Mouse (Mus musculus) lung, postnatal 36 days (tissue): ENCODE measurements around the gene Palld.

ENCODE experiments used
- DNase-seq: peaks from one replicate; pipeline ENCODE4 v3.0.0; 2022; ENCODE audit warnings: mixed read lengths

Palld gene

GRCm38 (mm10) chr8:61623485-61624417, 278.7 kb downstream of the Palld start:
- DNase-seq, result no peak

DNA sequence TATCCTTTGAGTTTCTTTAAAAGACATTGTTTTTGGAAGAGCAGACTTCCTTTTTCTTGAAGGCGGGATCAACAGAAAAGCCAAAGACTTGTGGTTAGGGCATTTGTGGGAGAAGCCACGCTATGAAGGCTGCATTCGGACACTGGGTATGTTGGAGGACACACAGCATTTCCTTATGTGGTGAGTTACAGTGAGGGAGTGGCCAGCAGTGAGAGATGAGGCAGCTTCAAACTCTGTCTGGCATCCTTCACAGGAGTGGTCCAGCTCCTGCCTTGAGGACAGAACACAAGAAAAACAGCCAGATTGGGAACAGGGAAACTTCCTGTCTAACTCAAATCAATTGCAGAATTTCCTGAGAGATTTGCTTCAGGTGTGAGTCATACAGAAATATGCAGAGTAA, 281.2 kb downstream of the Palld start:
- DNase-seq, result no peak

DNA sequence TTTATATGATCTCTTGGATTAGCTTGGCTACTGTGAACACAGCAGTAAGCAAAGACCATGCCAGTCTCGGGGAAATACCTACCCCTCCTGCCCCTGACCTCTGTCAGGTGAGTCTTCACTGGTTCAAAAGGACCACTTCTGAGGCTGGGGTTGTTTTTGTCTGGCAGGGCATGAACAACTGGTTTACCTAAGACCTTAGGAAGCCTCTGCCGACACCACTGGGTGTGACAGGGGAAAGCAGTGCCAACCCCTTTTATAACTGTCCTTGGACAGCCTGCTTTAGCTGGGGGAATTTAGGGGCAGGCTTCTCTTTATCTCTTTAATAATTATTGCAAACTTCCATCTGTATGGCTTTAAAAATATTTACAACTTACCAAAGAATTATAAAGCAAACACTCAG, 284.8 kb downstream of the Palld start:
- no peak for DNase-seq

GRCm38 (mm10) chr8:61617049-61617448, 285.4 kb downstream of the Palld start:
- no peak for DNase-seq

- DNase-seq, result peak; percentile 19
Observed at GRCm38 (mm10) chr8:61615711-61616697, 286.5 kb downstream of the Palld start.

DNA sequence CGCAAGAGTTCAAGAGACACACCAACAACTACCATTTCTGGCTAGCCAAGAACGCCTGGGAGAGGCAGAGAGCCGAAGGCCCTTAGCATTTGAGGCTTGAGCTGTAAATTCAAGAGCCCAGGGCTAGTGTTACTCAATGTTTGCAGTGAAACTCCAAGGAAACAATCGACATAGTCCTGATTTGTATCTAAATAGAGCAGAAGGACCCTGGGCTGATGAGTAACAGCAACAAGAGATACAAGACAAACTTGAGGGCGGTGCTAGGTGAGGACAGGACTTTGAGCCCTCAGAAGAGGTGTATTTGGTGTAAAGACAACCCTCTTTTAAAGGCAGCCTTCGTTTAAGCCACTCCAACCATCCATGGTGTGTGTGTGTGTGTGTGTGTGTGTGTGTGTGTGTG, 290.7 kb downstream of the Palld start:
- no peak for DNase-seq

DNA sequence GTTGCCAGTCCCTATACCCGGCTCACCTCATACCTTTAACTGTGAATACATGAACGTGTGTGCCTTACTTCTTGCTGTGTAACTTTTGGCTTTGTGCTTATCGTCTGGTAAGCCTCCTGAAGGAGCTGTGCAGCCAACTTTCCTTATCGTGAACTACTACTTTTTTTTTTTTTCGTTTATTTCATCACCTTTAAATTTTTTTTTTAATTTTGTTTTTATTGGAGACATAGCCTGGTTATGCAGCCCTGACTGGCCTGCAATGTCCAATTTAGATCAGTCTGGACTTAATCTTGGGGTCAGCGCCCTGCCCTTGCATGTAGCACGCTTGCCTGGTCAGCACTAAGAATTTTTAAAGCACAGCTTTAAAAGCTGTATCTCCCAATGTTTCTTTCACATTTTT, 291.4 kb downstream of the Palld start:
- no peak for DNase-seq

GRCm38 (mm10) chr8:61610546-61610945, 291.9 kb downstream of the Palld start:
- DNase-seq, result peak; percentile 45

GRCm38 (mm10) chr8:61607463-61607813, 295.1 kb downstream of the Palld start:
- no peak for DNase-seq

DNA sequence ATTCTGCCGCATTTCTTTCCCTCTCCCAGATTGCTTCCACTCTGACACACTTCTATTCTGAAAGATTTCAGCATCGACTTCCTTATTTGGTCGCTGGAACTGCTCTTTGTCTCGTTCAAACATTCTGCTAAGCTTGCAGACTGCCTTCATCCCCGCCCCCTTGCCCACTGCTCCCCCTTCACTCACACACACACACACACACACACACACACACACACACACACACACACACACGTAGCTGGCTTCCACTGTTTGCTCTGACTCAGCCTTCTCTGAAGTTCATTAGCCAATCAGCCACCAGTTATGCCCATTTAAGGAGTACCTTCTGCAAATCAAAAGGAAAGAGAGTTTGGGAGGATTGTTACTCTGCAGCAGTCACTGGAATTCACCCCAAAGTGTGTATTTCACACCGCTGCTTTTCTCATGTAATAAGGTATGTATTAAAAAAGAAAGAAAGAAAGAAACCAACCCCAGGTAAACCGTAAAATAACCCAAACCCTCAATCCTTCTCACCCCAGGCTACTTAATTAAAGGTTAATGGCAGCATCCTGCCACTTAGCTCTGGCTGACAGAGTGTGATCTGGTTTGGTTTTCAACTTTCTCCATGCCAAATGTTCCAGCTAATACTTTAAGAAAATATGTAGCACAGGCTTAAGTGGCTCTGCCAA, 295.6 kb downstream of the Palld start:
- DNase-seq, result peak; percentile 91

DNA sequence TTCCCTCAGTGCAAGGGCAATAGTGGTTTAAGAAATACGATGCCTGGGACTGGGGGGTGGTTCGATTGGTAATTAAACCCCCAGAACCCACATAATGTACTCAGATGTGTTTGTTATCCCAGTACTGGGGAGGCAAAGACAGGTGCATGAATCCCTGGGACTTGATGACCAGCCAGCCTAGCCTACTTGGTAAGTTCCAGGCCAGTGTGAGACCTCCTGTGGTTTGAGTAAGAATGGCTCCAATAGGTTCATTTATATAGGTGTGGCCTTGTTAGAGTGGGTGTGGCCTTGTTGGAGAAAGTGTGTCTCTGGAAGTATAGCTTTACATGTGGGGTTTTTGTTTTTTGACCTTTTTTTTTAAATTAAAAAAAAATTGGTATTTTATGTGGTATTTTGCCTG, 297.6 kb downstream of the Palld start:
- no peak for DNase-seq

DNA sequence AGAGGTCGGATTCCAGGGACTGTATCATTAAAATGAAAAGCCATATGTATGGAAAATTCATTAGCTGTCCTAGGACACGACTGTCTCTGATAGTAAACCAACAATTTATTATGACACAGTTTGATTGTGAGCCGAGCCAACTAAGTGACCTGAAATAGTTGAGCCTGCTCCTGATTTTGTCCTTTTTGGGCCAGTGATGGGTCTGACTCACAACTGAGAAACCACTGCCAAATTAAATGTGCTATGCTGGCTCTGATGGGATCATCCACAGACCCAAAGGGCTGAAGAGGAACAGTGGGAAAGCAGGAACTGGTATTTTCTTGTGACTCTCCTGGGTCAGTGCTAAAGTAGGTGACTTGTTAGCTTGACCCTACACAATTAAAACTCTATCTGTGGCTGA, 305.6 kb downstream of the Palld start:
- DNase-seq, result peak; percentile 14

- DNase-seq, result no peak
Observed at GRCm38 (mm10) chr8:61591446-61591845, 311.0 kb downstream of the Palld start.

DNA sequence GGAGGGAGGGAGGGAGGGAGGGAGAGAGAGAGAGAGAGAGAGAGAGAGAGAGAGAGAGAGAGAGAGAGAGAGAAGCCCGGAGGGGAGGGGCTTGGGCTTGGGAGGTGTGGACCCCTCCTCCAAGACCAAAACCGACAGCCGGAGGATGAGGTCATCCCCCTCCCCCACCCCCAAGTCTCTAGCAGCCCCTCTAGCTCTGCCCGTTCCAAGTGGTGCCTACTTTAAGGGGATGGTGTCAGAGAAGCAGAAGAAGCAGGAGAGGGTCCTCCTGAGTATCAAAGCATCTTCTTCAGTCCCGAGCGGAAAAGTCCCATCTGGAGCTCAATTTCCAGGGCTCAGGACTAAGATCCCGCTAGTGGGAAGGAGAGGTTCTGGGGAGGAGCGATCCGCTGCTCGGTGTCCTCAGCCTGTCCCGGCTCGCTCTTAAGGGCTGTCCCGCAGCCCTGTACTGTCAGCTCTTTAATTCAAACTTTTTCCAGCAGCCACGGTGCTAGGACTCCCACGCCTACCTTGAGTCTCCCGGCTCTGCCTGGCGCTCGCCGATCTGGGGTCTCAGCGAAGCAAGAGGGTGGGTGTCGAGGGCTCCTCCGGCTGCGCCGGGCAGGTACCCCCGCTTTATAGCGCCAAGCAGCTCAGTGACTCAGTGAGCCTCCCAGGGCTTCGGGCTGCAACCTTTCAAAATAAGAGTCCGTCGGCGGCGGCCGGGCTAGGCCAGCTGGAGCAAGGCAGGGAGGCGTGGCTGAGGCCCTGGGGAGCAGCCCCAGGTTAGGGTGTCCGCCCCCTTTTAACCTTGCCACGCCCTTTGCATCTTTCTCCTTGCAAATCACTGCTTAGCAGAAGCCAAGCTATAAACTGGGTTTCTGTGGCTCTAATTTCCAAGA, 311.7 kb downstream of the Palld start:
- DNase-seq, result peak; percentile 89

DNA sequence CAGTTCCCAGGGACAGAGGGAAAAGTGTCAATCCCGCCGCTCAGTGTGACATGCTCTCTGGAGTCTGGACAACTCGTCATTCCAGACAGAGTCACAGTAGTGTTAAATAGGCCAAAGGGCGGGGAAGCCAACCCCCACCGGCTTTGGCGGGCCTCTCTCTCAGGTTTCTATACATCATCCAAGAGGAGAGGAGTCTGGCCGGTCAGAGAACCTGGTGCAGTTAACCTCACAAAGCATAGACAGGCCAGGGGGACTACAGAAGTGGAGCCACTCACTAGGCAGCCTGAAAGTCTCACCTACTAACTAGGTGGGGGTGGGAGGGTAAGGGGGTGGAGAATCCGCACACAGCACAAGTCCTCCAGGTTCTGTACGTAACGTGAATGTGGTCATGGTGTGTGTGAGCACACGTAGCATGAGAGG, 312.5 kb downstream of the Palld start:
- no peak for DNase-seq

DNA sequence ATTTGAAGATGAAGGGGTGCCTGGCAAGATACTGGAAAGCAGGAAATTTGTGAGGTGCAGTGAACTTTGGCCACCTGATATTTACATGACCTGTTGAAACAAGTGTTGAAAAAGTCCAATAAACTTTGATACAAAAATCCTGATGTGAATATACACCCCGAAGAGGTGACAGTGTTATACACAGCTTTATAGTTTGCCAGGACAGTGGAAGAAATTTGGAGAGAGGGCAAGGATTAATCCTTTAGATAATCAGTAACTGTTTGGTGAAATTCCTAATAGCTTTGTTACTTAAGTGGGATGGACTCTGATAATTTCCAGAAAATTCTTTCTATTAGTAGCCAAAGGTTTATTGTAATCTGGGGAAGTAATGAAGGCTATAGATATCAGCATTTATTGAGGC, 314.2 kb downstream of the Palld start:
- DNase-seq, result no peak

DNA sequence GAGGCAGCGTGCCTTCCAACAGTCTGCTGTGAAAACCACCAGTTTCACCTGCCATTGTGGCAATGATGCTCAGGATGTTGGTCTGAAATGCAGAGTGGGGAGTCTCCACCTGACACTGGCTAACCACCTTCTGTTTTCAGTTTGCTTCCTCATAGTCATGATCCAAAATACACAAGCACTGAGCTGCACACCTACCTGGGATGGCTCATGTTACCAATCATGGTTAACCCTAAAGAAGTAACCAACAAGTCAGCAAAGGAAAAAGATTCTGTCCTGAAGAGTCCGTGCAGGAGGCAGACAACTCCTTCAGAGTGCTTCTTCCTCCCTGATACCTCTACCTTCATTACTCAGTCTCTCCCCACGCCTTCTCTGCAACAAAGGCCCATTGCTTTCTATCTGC, 314.8 kb downstream of the Palld start:
- no peak for DNase-seq

DNA sequence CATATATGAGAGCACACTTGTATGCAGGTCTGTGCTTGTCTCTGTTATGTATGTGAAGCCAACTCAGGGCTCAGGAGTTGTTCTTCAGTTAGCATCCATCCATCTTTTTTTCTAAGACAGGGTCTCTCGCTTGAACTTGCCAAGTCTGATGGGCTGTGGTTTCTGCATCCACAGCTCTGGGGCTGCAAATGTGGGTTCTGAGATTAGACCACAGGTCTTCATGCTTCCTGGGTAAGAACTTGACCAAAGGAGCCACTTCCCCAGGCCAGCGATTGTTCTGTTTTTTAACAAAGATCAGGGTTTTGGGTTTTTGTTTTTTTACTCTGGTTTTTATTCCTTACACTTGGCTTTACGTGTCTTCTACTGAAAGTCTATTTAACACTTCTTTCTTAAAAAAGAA, 316.0 kb downstream of the Palld start:
- DNase-seq, result no peak

DNA sequence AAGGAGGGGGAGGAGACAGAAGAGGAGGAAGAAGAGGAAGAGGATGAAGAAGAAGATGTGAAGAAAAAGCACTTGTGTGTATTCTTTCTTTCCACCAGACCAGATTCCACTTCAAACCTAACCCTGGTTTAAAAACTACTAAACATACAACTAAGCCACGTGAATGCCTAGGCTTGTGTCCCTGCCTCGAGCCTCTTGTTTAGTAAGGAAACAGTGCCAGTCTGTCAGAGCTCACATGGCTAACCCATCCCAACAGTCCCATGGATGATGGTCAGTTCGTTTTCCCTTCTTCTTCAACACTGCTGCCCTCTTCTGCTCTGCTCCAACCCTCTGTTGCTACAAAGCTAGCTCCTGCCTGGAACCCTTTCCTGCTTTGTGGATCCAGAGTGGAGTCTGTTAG, 316.7 kb downstream of the Palld start:
- no peak for DNase-seq

- peak; percentile 32 for DNase-seq
Observed at GRCm38 (mm10) chr8:61584714-61585383, 317.6 kb downstream of the Palld start.

GRCm38 (mm10) chr8:61582547-61582946, 319.9 kb downstream of the Palld start:
- DNase-seq, result no peak
